Mouse (Mus musculus): Measurements from ENCODE around the gene Crebbp.

Gene Crebbp

GRCm38 (mm10) chr16:4160246-4160897 is 53.4 kb downstream of the Crebbp start:
- intact Hi-C loops (cut with DNase I) = no loop called here

- intact Hi-C loops (cut with DNase I) = no loop called here
Measured at GRCm38 (mm10) chr16:4153121-4153520, 60.7 kb downstream of the Crebbp start.

GRCm38 (mm10) chr16:4138541-4138940 is 75.3 kb downstream of the Crebbp start:
- intact Hi-C loops (cut with DNase I) = no loop called here

- intact Hi-C loops (cut with DNase I) = no loop called here
Measured at GRCm38 (mm10) chr16:4133754-4134153, 80.0 kb downstream of the Crebbp start.

- intact Hi-C loops (cut with DNase I) = no loop called here
Measured at GRCm38 (mm10) chr16:4128894-4129293, 84.9 kb downstream of the Crebbp start.

- intact Hi-C loops (cut with DNase I) = no loop called here
Measured at GRCm38 (mm10) chr16:4117072-4117471, 96.7 kb downstream of the Crebbp start.

GRCm38 (mm10) chr16:4100374-4100773 is 113.4 kb downstream of the Crebbp start:
- intact Hi-C loops (cut with DNase I) = no loop called here

- intact Hi-C loops (cut with DNase I) = loop anchor here (10.0 kb wide), 1 partner anchor 47 kb away; no protein-coding TSS in a partner anchor
Measured at GRCm38 (mm10) chr16:4097521-4097920, 116.3 kb downstream of the Crebbp start.

- intact Hi-C loops (cut with DNase I) = loop anchor here (10.0 kb wide), 1 partner anchor 48 kb away; no protein-coding TSS in a partner anchor
Measured at GRCm38 (mm10) chr16:4096898-4097297, 116.9 kb downstream of the Crebbp start.

GRCm38 (mm10) chr16:4096141-4096540 is 117.7 kb downstream of the Crebbp start:
- intact Hi-C loops (cut with DNase I) = loop anchor here (10.0 kb wide), 1 partner anchor 49 kb away; no protein-coding TSS in a partner anchor

- intact Hi-C loops (cut with DNase I) = no loop called here
Measured at GRCm38 (mm10) chr16:4087214-4087913, 126.4 kb downstream of the Crebbp start.

GRCm38 (mm10) chr16:4085851-4086387 is 127.9 kb downstream of the Crebbp start:
- intact Hi-C loops (cut with DNase I) = no loop called here

GRCm38 (mm10) chr16:4085051-4085450 is 128.7 kb downstream of the Crebbp start:
- intact Hi-C loops (cut with DNase I) = no loop called here

GRCm38 (mm10) chr16:4080419-4080818 is 133.4 kb downstream of the Crebbp start:
- intact Hi-C loops (cut with DNase I) = loop anchor here (5.0 kb wide), 1 partner anchor 132 kb away; the partner anchor contains the start of gene Crebbp

- intact Hi-C loops (cut with DNase I) = loop anchor here (5.0 to 10.0 kb wide), 2 partner anchors 133 to 235 kb away; partner anchors contain the start of genes Crebbp and Zfp174
Measured at GRCm38 (mm10) chr16:4079656-4080055, 134.1 kb downstream of the Crebbp start.

- intact Hi-C loops (cut with DNase I) = loop anchor here (10.0 kb wide), 1 partner anchor 234 kb away; the partner anchor contains the start of gene Zfp174
Measured at GRCm38 (mm10) chr16:4078302-4078701, 135.5 kb downstream of the Crebbp start.

GRCm38 (mm10) chr16:4077384-4078061 is 136.3 kb downstream of the Crebbp start, which contains the start of gene Trap1:
Trap1 (minus strand) TSS chr16:4077827.
- intact Hi-C loops (cut with DNase I) = loop anchor here (10.0 kb wide), 1 partner anchor 233 kb away; the partner anchor contains the start of gene Zfp174

GRCm38 (mm10) chr16:4074836-4075235 is 139.0 kb downstream of the Crebbp start:
- intact Hi-C loops (cut with DNase I) = loop anchor here (10.0 kb wide), 1 partner anchor 230 kb away; the partner anchor contains the start of gene Zfp174

GRCm38 (mm10) chr16:4074297-4074696 is 139.5 kb downstream of the Crebbp start:
- intact Hi-C loops (cut with DNase I) = loop anchor here (10.0 kb wide), 1 partner anchor 229 kb away; the partner anchor contains the start of gene Zfp174

GRCm38 (mm10) chr16:4068588-4068987 is 145.2 kb downstream of the Crebbp start:
- intact Hi-C loops (cut with DNase I) = loop anchor here (5.0 kb wide), 1 partner anchor 219 kb away; no protein-coding TSS in a partner anchor

- intact Hi-C loops (cut with DNase I) = loop anchor here (5.0 kb wide), 1 partner anchor 222 kb away; no protein-coding TSS in a partner anchor
Measured at GRCm38 (mm10) chr16:4064945-4065344, 148.9 kb downstream of the Crebbp start.
